Mouse (Mus musculus) forebrain, postnatal 0 days (tissue): Measurements from ENCODE around the gene Fam49a. TPM values are rescaled to one million over a fixed set of nuclear protein-coding genes. Genes with fewer than 3 reads are reported as not detected.

Experiments
- ATAC-seq: fragments of 200-750 bp; cut with Nextera tagmentation; 2 replicates; pipeline ENCODE4 v1.8.0; 2017; ENCODE audit warnings: mild to moderate bottlenecking, moderate library complexity
- DNase-seq: peaks from one replicate; pipeline ENCODE4 v3.0.0-alpha.2; 2015
- H3K27ac ChIP-seq: fragments of 300-500 bp; sonication (generic); 2 replicates; pipeline ENCODE4 v1.5.1; 2014; ENCODE audit warnings: low read depth, mild to moderate bottlenecking, antibody characterized with exemption, low read length, moderate library complexity, mixed read lengths
- H3K27me3 ChIP-seq: fragments of 300-500 bp; sonication (generic); 2 replicates; pipeline ENCODE4 v1.6.1; 2014; ENCODE audit warnings: mild to moderate bottlenecking, low read length, mixed read lengths; ENCODE audit not compliant: insufficient read depth
- H3K36me3 ChIP-seq: fragments of 300-500 bp; sonication (generic); 2 replicates; pipeline ENCODE4 v1.6.1; 2014; ENCODE audit warnings: mild to moderate bottlenecking, moderate library complexity; ENCODE audit not compliant: insufficient read depth
- H3K4me1 ChIP-seq: fragments of 300-500 bp; sonication (generic); 2 replicates; pipeline ENCODE4 v1.6.1; 2014; ENCODE audit warnings: antibody characterized with exemption; ENCODE audit not compliant: insufficient read depth
- H3K4me2 ChIP-seq: fragments of 300-500 bp; sonication (generic); 2 replicates; pipeline ENCODE4 v1.6.1; 2014; ENCODE audit warnings: low read depth, mild to moderate bottlenecking, moderate library complexity
- H3K4me3 ChIP-seq: fragments of 300-500 bp; sonication (generic); 2 replicates; pipeline ENCODE4 v1.5.1; 2014; ENCODE audit warnings: low read depth, low read length, mixed read lengths
- H3K9ac ChIP-seq: fragments of 300-500 bp; sonication (generic); 2 replicates; pipeline ENCODE4 v1.6.1; 2014; ENCODE audit warnings: mild to moderate bottlenecking
- H3K9me3 ChIP-seq: fragments of 300-500 bp; sonication (generic); 2 replicates; pipeline ENCODE4 v1.6.1; 2016; ENCODE audit warnings: low read length
- CTCF ChIP-seq: sonication (generic); IDR thresholded peaks from 2 replicates; pipeline ENCODE4 v1.5.1; 2016; ENCODE audit warnings: antibody characterized with exemption, control low read depth, low read depth
- WGBS: fragments of 180-500 bp; shearing (Covaris S2); extraction: QIAGEN DNeasy Blood & Tissue Kit; methylation state at CpG from one replicate; pipeline ENCODE4 v1.1.7; 2014; 5-methylcytosine and 5-hydroxymethylcytosine counted together
- polyA plus RNA-seq: library from polyadenylated mRNA; unstranded; fragments of >200 nt; fragmentation: Nextera tagmentation; extraction: Ambion mirVana; gene quantifications from 2 replicates; pipeline ENCODE4 v1.2.1, GENCODE M21; 2015
- total RNA-seq: library from RNA; depleted of rRNA; stranded (reverse); fragments of >200 nt; gene quantifications from 2 replicates; pipeline ENCODE4 v1.2.3, GENCODE M21; 2014

The Fam49a gene
- total and polyA plus RNA-seq, 2 experiments from 2014 or later = 120 to 202 TPM

DNA sequence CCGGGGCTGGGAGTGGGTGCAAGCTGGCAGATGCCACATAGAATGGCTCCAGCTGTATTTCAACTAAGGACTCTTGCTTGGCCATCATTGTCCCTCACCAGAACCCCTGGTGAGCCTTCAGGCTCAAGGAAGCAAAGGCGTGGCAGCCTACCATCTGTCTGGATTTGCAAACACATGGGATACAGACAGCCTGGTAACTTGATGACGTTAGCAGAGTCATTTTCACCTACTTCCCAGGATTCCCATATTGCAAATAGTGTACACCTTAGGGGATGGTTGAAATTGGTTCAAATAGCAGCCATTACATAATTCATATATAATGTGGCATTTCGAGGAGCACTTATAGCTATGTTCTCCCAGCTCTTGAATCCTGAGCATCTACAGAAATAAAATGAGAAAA is 52.0 kb downstream of the Fam49a start:
- Histone ChIP-seq H3K27ac (no peak overlapping the region), H3K4me2 (no peak overlapping the region), H3K4me3 (no peak overlapping the region), H3K9ac (no peak overlapping the region), H3K36me3 (0 out of 2 replicates have a peak, but pooled peaks cover 2% of the 10 kb centered on the region), H3K27me3 (no peaks in the 10 kb centered on the region), H3K4me1 (0 out of 2 replicates have a peak, but pooled peaks cover 7% of the 10 kb centered on the region), H3K9me3 (no peaks in the 10 kb centered on the region)
- TF ChIP-seq CTCF = no peak
- DNase-seq = no peak
- 62% methylated on average over 4 of the region's 4 CpGs for WGBS
- no peak for ATAC-seq

DNA sequence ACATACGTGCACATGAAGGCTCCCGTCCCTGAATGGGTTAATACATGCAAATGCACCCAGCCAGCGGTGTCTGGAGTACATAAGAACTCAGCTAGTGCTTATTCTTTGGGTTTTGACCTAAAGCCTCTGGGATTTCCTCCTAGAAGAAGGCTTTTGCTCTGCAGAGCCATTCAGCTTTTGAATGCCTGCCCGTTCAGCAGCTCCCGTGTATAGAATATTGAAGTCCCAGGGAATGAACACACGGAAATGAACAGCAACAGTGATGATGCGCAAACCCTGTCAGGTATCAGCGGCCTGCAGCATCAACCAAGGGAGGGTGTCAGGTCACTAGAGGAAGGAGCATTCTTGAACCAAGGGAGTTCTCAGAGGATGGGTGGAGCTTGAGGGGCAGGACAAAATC is 52.4 kb downstream of the Fam49a start:
- Histone ChIP-seq H3K27ac (no peak overlapping the region), H3K36me3 (0 out of 2 replicates have a peak, but pooled peaks cover 2% of the 10 kb centered on the region), H3K27me3 (no peaks in the 10 kb centered on the region), H3K9me3 (no peaks in the 10 kb centered on the region), H3K9ac (no peak overlapping the region), H3K4me1 (0 out of 2 replicates have a peak, but pooled peaks cover 7% of the 10 kb centered on the region), H3K4me2 (no peak overlapping the region), H3K4me3 (no peak overlapping the region)
- 33% methylated on average over 8 of the region's 8 CpGs for WGBS
- no peak for TF ChIP-seq CTCF
- DNase-seq (no peak), ATAC-seq (no peak)

DNA sequence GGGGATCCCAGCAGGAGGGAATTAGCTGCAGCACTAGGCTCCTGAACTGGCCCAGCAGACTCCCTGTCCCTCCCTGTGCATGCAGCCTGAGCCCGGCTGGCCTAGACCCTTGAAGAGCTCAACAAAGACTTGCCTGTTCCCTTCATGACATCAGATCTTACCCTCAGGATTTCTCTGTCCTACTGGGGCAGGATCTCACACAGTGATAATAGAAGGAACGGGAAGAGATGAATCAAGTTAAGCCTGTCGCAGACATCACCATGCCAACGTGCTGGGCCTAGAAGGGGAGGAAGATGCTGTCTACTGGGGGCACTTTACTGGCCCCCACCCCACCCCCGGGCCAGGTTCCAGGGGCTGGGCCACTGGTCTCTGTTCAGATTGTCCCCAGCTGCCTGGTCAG is 53.1 kb downstream of the Fam49a start:
- Histone ChIP-seq H3K27me3 (no peaks in the 10 kb centered on the region), H3K9ac (no peak overlapping the region), H3K27ac (no peak overlapping the region), H3K36me3 (0 out of 2 replicates have a peak, but pooled peaks cover 2% of the 10 kb centered on the region), H3K4me2 (no peak overlapping the region), H3K9me3 (no peaks in the 10 kb centered on the region), H3K4me3 (no peak overlapping the region), H3K4me1 (0 out of 2 replicates have a peak, but pooled peaks cover 7% of the 10 kb centered on the region)
- TF ChIP-seq CTCF = no peak
- ATAC-seq = peak; percentile 76
- peak; percentile 32 for DNase-seq
- 16% methylated on average over 5 of the region's 5 CpGs for WGBS

DNA sequence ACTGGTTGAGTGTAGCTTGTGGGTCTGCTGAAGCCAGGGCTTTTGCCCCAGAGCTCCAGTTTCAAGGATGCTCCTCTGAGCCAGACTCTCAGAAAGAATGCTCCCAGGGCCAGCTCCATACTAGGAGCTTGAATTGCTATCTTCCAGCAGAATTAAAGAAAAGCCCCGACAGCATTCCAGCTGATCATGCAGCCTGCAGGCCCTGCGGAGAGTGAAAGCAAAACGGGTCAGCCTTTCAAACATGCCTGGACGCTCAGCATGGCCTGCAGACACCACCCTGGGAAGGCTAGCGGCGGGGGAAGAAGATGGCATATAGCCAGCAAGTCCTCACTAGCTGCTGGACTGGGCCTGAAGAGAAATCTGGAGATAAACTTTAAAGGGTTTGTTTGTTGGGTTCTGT is 55.0 kb downstream of the Fam49a start:
- Histone ChIP-seq H3K4me2 (no peak overlapping the region), H3K27me3 (no peaks in the 10 kb centered on the region), H3K4me3 (no peak overlapping the region), H3K36me3 (0 out of 2 replicates have a peak, but pooled peaks cover 2% of the 10 kb centered on the region), H3K9ac (peak overlapping the region; percentile 4; the same call in 1 of the 2 replicates), H3K9me3 (no peaks in the 10 kb centered on the region), H3K27ac (peak overlapping the region; percentile 54), H3K4me1 (0 out of 2 replicates have a peak, but pooled peaks cover 7% of the 10 kb centered on the region)
- no peak for TF ChIP-seq CTCF
- ATAC-seq = no peak
- peak; percentile 37 for DNase-seq
- 20% methylated on average over 6 of the region's 6 CpGs for WGBS

DNA sequence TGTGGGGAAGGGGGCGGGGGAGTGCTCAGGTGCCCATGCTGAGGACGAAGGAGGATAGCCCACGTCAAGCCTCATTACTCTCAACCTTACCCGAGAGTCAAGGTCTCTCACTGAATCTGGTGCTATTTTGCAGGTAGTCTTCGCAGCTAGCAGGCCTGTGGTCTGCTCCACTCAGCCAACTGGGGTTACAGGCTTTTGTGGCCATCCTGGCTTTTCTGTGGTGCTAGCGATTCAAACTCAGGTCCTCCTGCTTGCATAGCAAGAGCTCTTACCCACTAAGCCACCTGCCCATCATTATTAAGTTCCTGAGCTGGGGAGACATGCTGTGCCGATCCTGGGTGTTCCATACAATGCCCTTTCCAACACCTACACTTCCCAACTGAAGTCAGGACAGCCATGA is 55.7 kb downstream of the Fam49a start:
- ATAC-seq (no peak), DNase-seq (no peak)
- WGBS = 78% methylated on average over 7 of the region's 7 CpGs
- H3K27ac ChIP-seq = peak overlapping the region; percentile 41
- H3K9me3 ChIP-seq = no peaks in the 10 kb centered on the region
- 0 out of 2 replicates have a peak, but pooled peaks cover 2% of the 10 kb centered on the region for H3K36me3 ChIP-seq
- no peak overlapping the region for H3K4me2 ChIP-seq
- no peak for TF ChIP-seq CTCF
- H3K27me3 ChIP-seq = no peaks in the 10 kb centered on the region
- no peak overlapping the region for H3K9ac ChIP-seq
- H3K4me3 ChIP-seq = no peak overlapping the region
- H3K4me1 ChIP-seq = 0 out of 2 replicates have a peak, but pooled peaks cover 7% of the 10 kb centered on the region

DNA sequence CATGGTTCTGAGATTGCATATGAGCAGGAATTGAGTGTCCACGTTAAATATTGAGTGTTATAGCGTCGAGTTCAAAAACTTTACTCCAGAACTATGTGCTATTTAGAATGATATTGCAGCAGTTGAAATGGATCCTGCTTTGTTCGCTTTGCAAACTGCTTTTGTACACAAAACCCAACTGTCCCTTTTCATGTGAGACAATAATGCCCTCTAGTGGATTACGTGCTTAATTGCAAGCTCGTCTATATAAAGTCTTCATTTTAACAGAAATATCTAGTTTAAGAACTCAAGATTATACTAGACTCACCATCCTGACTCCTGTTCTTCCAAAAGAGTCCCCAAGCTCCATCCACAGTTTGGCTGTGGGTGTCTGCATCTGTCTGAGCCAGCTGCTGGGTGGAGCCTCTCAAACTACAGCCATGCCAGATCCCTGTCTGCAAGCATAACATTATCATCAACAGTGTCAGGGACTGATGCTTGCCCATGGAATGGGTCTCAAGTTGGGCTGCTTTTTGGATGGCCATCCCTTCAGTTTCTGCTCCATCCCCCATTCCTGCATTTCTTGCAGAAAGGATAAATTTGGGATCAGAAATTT is 56.3 kb downstream of the Fam49a start:
- Histone ChIP-seq H3K36me3 (0 out of 2 replicates have a peak, but pooled peaks cover 2% of the 10 kb centered on the region), H3K9ac (no peak overlapping the region), H3K4me2 (no peak overlapping the region), H3K9me3 (no peaks in the 10 kb centered on the region), H3K4me1 (0 out of 2 replicates have a peak, but pooled peaks cover 7% of the 10 kb centered on the region), H3K27ac (peak overlapping the region; percentile 41; the same call in 1 of the 2 replicates), H3K27me3 (no peaks in the 10 kb centered on the region), H3K4me3 (no peak overlapping the region)
- DNase-seq (peak; percentile 81), ATAC-seq (peak; percentile 18; the same call in 1 of the 2 replicates)
- TF ChIP-seq CTCF = peak; percentile 89
- 3% methylated on average over 6 of the region's 6 CpGs for WGBS

DNA sequence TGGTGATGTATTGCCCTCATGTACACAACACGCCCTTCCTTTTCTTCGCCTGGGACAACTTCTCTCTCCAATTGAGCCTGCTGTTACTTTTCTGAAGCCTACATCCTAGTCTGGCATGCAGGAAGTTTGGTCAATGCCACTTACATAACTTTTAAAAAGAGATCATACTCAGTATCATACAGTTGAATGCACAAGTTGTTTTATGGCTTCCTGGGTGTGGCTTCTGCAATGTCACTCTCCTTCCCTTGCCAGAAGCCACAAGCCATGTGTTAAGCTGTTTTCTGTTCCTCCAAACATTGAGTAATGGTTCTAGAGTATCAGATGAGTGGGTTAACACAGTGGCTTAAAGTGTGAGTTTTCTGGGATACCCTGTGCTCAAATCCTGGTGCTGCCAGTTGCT is 58.8 kb downstream of the Fam49a start:
- H3K9me3 ChIP-seq = no peaks in the 10 kb centered on the region
- TF ChIP-seq CTCF = no peak
- 0 out of 2 replicates have a peak, but pooled peaks cover 2% of the 10 kb centered on the region for H3K36me3 ChIP-seq
- no peak overlapping the region for H3K27ac ChIP-seq
- no peak overlapping the region for H3K4me2 ChIP-seq
- WGBS = 85% methylated on average over 2 of the region's 2 CpGs
- peaks cover 11% of the 10 kb centered on the region; the same call in 1 of the 2 replicates for H3K4me1 ChIP-seq
- no peak for DNase-seq
- no peaks in the 10 kb centered on the region for H3K27me3 ChIP-seq
- no peak for ATAC-seq
- no peak overlapping the region for H3K4me3 ChIP-seq
- no peak overlapping the region for H3K9ac ChIP-seq
